Mouse (Mus musculus) CH12.LX (cell line): ENCODE measurements at regions not wholly inside any gene's neighbourhood (a gene's known extent, or its start where the extent isn't known, plus 50 kb on each side); places are given as distances from the start of the nearest gene placed in this dataset.

Experiments used
- DNase-seq: peaks from one replicate; pipeline ENCODE4 v3.0.0-alpha.2; 2013; ENCODE audit errors: extremely low read depth
- H3K27ac ChIP-seq: 2 replicates; pipeline ENCODE4 v1.5.1; 2012; ENCODE audit warnings: low read depth, mild to moderate bottlenecking, control low read depth, moderate library complexity; ENCODE audit not compliant: insufficient read depth
- H3K27me3 ChIP-seq: replicated peaks from 2 replicates; pipeline ENCODE3; 2012; ENCODE audit warnings: inconsistent platforms
- H3K36me3 ChIP-seq, 2 experiments: replicated peaks in 1 of 2; 2 replicates each; pipeline versions ENCODE3 to v1.6.1; 2012; ENCODE audit warnings: inconsistent platforms in 1 of 2, low read length in 1 of 2, mild to moderate bottlenecking in 1 of 2, mixed read lengths in 1 of 2, moderate library complexity in 1 of 2; ENCODE audit not compliant: control insufficient read depth in 1 of 2, insufficient read depth in 1 of 2
- H3K4me1 ChIP-seq, 2 experiments: 2 replicates each; pipeline ENCODE4 v1.6.1; 2012; ENCODE audit warnings: inconsistent platforms in 1 of 2, moderate library complexity in 1 of 2; ENCODE audit not compliant: insufficient read depth in 2 of 2, control insufficient read depth in 1 of 2
- H3K4me2 ChIP-seq: 2 replicates; pipeline ENCODE4 v1.6.1; 2012; ENCODE audit warnings: low read depth, mild to moderate bottlenecking, control low read depth; ENCODE audit not compliant: poor library complexity, insufficient read depth, severe bottlenecking
- H3K4me3 ChIP-seq, 3 experiments: fragments of 150-350 bp in 1 of 3; sonication (generic) in 1 of 3; replicated peaks in 1 of 3; 2 replicates each; pipeline versions ENCODE3 to v1.5.1; 2011 to 2012; ENCODE audit warnings: low read depth in 2 of 3, low read length in 2 of 3, mild to moderate bottlenecking in 2 of 3, moderate library complexity in 2 of 3, control low read depth in 1 of 3, improper control_type of control experiment in 1 of 3, inconsistent platforms in 1 of 3, mixed read lengths in 1 of 3; ENCODE audit not compliant: poor library complexity in 1 of 3
- H3K79me2 ChIP-seq: replicated peaks from 2 replicates; pipeline ENCODE4 v1.6.1; 2012; ENCODE audit warnings: mild to moderate bottlenecking, moderate library complexity; ENCODE audit not compliant: control insufficient read depth, poor library complexity, insufficient read depth, severe bottlenecking; ENCODE audit errors: extremely low read depth
- H3K9ac ChIP-seq: 2 replicates; pipeline ENCODE4 v1.6.1; 2012; ENCODE audit warnings: low read depth, mild to moderate bottlenecking, control low read depth, moderate library complexity; ENCODE audit not compliant: insufficient read depth
- H3K9me3 ChIP-seq: replicated peaks from 2 replicates; pipeline ENCODE3; 2012; ENCODE audit warnings: low read length, inconsistent platforms, mixed read lengths
- BHLHE40 ChIP-seq: IDR thresholded peaks from 2 replicates; pipeline ENCODE4 v1.6.1; 2011; ENCODE audit warnings: mild to moderate bottlenecking, low read depth, low read length, improper control_type of control experiment
- MEF2A ChIP-seq: IDR thresholded peaks from 2 replicates; pipeline ENCODE4 v1.6.1; 2014; ENCODE audit warnings: low read depth, mild to moderate bottlenecking, inconsistent platforms, low read length, improper control_type of control experiment, borderline replicate concordance
- MXI1 ChIP-seq: IDR thresholded peaks from 2 replicates; pipeline ENCODE4 v1.6.1; 2011; ENCODE audit warnings: mild to moderate bottlenecking, low read depth, low read length, improper control_type of control experiment
- MYC ChIP-seq: IDR thresholded peaks from 2 replicates; pipeline ENCODE4 v1.6.1; 2011; ENCODE audit warnings: low read depth, mild to moderate bottlenecking, improper control_type of control experiment, low read length
- NELFE ChIP-seq: IDR thresholded peaks from 2 replicates; pipeline ENCODE4 v1.6.1; 2011; ENCODE audit warnings: low read depth, low read length, improper control_type of control experiment
- PAX5 ChIP-seq: IDR thresholded peaks from 2 replicates; pipeline ENCODE4 v1.6.1; 2012; ENCODE audit warnings: low read length, inconsistent platforms, mixed read lengths
- POLR2A ChIP-seq: IDR thresholded peaks from 2 replicates; pipeline ENCODE4 v1.6.1; 2011; ENCODE audit warnings: low read depth, mild to moderate bottlenecking, improper control_type of control experiment, low read length
- RCOR1 ChIP-seq: conservative IDR thresholded peaks from 2 replicates; pipeline ENCODE4 v1.6.1; 2012; ENCODE audit warnings: low read depth, mild to moderate bottlenecking, inconsistent platforms, low read length, improper control_type of control experiment
- TBP ChIP-seq: conservative IDR thresholded peaks from 2 replicates; pipeline ENCODE4 v1.6.1; 2011; ENCODE audit warnings: low read depth, low read length, improper control_type of control experiment
- TCF12 ChIP-seq: IDR thresholded peaks from 2 replicates; pipeline ENCODE4 v1.6.1; 2014; ENCODE audit warnings: low read depth, mild to moderate bottlenecking, inconsistent platforms, low read length, improper control_type of control experiment
- UBTF ChIP-seq: IDR thresholded peaks from 2 replicates; pipeline ENCODE4 v1.6.1; 2012; ENCODE audit warnings: low read depth, mild to moderate bottlenecking, inconsistent platforms, low read length, improper control_type of control experiment, moderate library complexity
- dilution Hi-C: fragments of 300-500 bp; cut with MboI; formaldehyde crosslinking; loops from 2 replicates; pipeline ENCODE4 v1.14.3; 2020; ENCODE audit warnings: low sequenced_read_pairs; ENCODE audit not compliant: extremely low pct_unique_long_range_greater_than_20kb, extremely low pct_ligation_motif_present
- in situ Hi-C: fragments of 300-500 bp; cut with MboI; formaldehyde crosslinking; loops from 3 replicates; pipeline ENCODE4 v1.14.3; 2019; ENCODE audit warnings: low sequenced_read_pairs, low pct_ligation_motif_present, low pct_unique_long_range_greater_than_20kb, mixed read lengths

DNA sequence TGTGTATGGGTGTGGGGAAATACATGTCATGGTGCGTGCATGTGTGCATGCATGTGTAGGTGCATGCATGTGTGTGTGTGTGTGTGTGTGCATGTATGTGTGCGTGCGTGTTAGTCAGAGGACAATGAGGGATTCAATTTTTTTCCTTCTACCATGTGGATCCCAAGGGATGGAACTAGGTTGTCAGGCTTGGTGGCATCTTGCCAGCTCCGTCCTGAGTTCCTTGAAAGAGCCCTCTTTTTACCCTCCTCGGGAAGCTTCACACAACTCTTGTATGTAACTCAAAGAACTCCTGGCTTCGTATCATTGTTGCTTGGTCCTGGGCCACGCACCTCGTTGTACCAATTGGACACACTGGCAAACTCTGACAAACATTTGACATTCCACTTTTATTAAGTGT, 183.0 kb downstream of the Tle3 start:
- H3K4me2 ChIP-seq: no peak overlapping the region
- H3K4me1 ChIP-seq: peaks cover 0 to 3% of the 10 kb centered on the region in 2 experiments; a peak in 1 of 4 replicates
- H3K27ac ChIP-seq: no peak overlapping the region
- H3K9ac ChIP-seq: no peak overlapping the region
- dilution Hi-C loops (no loop called here), in situ Hi-C loops (no loop called here)
- no peak for DNase-seq
- no peaks in the 10 kb centered on the region for H3K9me3 ChIP-seq
- TF ChIP-seq PAX5 (no peak), NELFE (no peak)
- no peaks in the 10 kb centered on the region for H3K79me2 ChIP-seq
- H3K4me3 ChIP-seq: no peak overlapping the region
- H3K36me3 ChIP-seq: no peaks in the 10 kb centered on the region
- no peaks in the 10 kb centered on the region for H3K27me3 ChIP-seq

DNA sequence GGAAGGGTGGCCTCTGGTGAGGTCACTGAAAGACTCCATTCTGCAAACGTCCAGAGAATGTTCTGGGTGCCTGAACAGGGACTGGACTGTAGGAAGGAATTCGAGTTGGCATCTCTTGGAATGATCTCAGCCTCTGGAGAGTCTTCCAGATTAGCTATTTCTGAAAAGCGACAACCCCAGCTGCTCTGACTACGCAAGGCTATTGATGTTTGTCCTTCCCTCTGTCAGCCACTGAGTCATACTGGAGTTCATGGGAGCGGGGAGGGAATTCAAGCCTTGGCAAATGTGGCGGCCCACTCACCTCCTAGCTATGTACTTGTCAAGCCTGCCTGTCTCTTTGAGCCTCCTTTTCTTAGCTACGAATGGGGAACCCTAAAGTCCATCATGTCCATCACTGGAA, 182.4 kb downstream of the Tle3 start:
- TF ChIP-seq RCOR1: no peak
- TF ChIP-seq TBP: no peak
- no peak for TF ChIP-seq POLR2A
- Histone ChIP-seq H3K27ac (no peak overlapping the region), H3K4me3 (no peak overlapping the region), H3K9me3 (no peaks in the 10 kb centered on the region), H3K4me1 (peaks cover 0 to 6% of the 10 kb centered on the region in 2 experiments; a peak in 1 of 4 replicates), H3K79me2 (no peaks in the 10 kb centered on the region), H3K36me3 (no peaks in the 10 kb centered on the region), H3K27me3 (no peaks in the 10 kb centered on the region), H3K9ac (no peak overlapping the region), H3K4me2 (no peak overlapping the region)
- dilution Hi-C loops (no loop called here), in situ Hi-C loops (no loop called here)
- DNase-seq: no peak

DNA sequence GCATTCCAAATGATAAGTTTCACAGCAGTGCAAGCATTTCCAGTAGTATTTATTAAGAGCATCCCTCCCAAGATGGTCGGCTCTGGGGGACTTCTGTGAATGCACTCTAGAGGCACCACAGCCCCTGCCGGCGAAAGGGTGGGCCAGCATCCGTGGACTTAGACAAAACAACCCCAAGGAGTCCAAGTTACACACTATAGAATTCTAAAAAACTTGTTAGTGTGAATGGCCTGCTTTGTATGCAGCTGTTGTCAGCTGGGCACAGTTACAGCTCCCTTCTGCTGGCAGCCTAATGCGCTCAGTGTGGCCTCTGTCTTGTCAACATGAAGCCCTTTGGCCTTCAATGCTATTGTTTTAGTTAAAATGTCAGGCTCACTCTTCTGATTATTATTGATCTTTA, 181.5 kb downstream of the Tle3 start:
- Histone ChIP-seq H3K79me2 (no peaks in the 10 kb centered on the region), H3K36me3 (no peaks in the 10 kb centered on the region), H3K4me1 (peaks cover 0 to 6% of the 10 kb centered on the region in 2 experiments; a peak in 1 of 4 replicates), H3K4me2 (no peak overlapping the region), H3K27ac (no peak overlapping the region), H3K27me3 (no peaks in the 10 kb centered on the region), H3K4me3 (no peak overlapping the region), H3K9me3 (no peaks in the 10 kb centered on the region), H3K9ac (no peak overlapping the region)
- in situ Hi-C loops: no loop called here
- DNase-seq: no peak
- no peak for TF ChIP-seq UBTF
- TF ChIP-seq MXI1: no peak
- TF ChIP-seq MYC: no peak
- TF ChIP-seq BHLHE40: no peak
- no peak for TF ChIP-seq TBP
- no peak for TF ChIP-seq POLR2A
- no peak for TF ChIP-seq TCF12
- TF ChIP-seq PAX5: no peak
- no peak for TF ChIP-seq MEF2A
- dilution Hi-C loops: no loop called here
